Mouse (Mus musculus) urinary bladder, postnatal 25 days (tissue): Measurements from ENCODE around the gene Ttc25.
A peak's percentile ranks its signal among the peaks of the same experiment; 100 is the strongest.
"Not testable (repeated sequence)": the region's sequence is repeated elsewhere in the genome, so short reads cannot be mapped to it uniquely, and the experiment has no call there.

Experiments
- DNase-seq: peaks from one replicate; pipeline ENCODE4 v3.0.0; 2022; ENCODE audit warnings: low spot score

Gene Ttc25

DNA sequence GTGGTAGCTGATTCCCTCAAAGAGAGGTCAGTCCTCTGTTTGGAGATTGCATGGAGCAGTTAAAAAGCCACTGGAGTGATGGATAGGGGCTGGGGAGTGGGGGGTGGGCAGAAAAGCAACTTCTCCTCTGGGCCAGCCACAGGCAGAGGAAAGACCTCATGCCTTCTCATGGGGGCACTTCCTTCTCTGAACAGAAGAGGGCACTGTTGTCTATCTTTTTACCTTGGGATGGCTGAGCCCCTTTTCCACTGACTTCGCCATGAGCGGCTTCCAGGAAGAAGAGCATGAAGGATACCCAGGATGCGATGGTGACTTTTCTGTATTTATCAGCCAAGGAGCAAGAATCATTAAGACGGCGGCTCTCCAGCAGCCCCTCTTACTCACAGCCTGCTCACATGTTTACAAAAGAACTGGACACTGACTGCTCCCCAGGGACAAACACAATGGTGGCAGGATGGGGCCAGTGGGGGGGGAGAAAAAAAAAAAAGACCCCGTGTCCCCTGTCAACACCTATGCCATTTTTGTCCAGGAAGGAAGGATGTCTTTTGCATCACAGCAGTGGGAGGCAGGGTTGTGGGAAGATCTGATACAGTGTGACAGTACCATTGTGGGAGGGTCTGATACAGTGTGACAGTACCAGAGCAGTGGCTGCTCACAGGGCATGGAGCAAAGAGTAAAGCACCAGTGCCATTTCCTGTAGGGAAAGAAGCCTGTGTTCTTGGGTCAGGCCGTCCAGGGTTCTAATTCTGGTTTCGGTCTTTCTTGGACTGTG, 25.2 kb downstream of the Ttc25 start:
- peak; percentile 63 for DNase-seq

DNA sequence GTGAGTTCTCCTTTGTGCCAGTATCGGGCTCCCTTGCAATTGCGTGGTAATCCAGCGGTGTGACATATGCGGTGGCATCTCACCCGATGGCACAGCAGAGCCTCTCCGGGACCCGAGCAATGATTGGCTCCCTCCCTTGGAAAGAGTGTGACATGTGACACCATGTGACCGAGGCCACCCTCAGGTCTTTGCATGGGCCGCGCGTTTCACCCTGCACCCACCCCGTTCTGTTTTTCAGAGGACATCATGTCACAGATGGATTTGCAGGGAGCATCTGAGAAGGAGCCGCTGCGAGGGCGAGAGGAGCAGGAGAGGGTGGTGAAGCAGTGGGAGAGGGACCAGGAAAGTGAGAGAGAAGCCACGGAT, 25.8 kb downstream of the Ttc25 start:
- no peak for DNase-seq

DNA sequence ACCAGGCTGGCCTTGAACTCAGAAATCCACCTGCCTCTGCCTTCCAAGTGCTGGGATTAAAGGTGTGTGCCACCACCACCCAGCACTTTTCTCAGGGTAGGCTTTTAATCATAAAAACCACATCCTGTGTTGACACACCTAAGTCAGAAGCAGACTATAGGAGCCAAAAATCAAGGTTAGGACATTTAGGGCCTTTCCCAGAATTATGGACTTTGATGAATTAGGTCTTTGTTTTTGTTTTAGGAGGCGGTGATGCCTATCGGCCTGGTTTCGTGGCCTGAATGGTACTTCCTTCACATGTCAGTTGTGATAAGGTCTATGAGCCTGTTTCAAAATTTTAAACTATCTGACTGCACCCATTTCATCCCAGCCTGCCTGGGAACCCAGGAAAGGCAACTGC, 28.8 kb downstream of the Ttc25 start:
- no peak for DNase-seq

DNA sequence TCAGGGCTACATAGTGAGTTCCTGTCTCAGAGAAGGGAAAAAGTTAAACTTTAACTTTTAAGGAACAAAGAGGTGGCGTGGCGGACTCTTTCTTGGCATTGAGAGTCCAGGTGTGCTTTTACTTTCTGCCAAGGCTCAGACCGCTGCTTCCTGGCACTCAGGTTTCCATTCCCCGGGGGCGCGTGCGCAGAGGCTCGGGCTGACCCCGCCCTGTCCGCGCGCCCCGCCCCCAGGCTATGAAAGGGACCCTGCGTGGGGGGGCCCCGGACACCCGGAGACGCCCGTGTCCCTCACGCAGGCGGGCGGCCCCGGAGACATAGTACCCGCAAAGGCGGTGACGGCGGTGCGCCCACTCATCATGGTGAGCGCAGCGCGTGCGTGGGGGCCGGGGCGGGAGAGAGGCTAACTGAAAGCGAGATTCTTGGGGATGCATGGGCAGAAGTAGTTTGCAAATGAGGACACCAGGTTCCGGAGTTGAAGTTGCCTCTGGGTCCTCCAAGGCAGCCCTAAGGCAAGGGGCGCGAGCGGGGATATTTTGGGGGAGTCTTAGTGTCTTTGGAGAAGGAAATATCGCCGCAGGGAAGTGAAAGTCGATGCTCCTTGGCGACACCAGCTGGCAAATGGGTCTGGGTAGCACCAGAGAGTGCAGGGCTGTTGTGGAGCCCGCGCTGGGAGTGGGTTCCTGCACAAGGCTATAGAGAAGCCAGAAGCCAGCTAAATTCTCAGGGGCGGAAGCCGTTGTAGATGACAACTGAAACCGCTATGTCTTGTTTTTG, 29.5 kb downstream of the Ttc25 start, which contains the start of gene Cnp:
Gene Cnp, plus strand, starts transcription at position 197 of the 776 bp plus-strand sequence.
- peak; percentile 71 for DNase-seq

DNA sequence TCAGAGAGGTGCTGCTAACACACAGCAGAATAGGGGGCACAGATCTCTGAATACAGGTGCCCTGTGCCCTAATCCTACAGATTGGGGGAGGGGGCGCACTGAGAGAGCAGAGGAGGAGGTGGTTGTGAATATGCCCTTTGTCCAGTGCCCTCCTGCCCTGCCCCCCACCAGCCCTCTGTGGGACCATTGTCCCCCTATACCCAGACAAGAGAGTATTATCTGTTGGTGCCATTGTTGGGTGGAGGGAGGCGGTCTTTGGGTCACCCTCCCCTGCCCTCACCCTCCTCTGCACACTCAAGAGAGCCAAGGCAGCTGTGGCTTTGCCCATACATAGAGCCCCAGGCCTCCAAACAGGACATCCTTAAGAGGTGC, 30.1 kb downstream of the Ttc25 start:
- DNase-seq: no peak

DNA sequence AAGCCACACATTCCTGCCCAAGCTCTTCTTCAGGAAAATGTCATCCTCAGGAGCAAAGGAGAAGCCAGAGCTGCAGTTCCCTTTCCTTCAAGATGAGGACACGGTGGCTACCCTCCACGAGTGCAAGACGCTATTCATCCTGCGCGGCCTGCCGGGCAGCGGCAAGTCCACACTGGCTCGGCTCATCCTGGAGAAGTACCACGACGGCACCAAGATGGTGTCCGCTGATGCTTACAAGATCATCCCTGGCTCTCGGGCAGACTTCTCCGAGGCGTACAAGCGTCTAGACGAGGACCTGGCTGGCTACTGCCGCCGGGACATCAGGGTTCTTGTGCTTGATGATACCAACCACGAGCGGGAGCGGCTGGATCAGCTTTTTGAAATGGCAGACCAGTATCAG, 30.8 kb downstream of the Ttc25 start:
- no peak for DNase-seq

DNA sequence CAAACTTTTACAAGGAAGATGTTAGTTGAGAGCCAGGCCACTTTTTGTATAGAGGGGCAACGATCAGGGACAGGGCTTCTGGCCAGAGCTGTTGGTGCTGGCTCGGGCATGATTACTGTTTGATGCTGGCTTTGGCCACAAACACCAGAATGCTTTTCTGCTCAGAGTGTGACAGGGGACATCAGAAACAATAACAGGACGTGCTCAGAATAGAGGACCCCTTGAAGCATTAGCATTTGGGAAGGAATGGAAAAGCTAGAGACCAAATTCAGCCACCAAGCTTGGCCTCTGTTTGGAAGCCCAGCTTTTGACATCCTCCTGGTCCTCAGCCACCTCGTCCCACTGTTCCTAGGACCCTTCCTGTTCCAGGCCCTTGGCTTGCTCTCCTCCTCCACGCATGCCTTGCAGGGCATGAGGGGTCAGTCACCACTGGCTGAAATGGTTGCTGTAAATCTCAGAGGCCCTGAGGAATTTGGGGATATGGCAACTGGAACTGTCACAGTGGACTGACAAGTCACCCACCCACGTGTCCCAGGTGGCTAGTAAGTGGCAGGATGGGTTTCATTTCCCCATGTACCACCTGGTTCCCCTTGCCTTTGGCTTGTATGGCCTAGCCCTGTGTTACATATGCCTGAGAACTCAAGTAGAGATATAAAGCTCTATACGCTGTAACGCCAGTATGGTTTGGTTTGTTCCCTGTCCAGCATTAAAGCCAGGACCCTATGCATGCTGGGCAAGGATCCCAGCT, 32.6 kb downstream of the Ttc25 start:
- no peak for DNase-seq

DNA sequence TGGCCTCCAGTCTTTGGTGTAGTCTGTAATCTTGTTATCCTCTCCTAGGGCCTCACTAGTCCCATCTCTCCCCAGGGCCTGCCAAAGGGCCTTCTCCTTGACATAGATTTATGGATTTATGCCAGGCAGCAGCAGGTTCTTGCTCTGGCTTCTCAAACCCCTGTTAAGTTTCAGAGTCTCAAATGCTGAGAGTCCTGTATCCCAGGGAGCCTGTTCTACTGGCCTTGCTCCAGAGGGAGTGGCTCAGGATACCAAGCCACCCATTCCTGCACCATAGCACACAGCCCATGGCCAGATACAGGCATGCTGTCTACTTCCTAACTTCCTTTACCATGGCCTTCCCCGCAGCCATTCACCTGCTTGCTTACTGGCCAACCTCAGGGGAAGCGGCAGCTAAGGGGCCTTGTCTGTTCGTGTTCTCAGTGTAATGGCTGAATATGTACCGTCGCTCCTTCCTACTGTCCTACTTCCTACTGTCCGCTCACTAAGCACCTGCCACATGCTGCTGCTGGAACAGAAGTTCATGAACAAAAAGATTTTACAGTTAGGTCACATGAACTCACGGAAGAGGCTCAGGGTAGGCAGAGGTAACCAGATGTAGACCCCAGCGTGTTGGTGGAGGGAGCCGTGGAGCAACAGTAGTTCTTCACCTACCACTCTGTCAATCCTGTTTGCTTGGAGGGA, 33.9 kb downstream of the Ttc25 start:
- no peak for DNase-seq

DNA sequence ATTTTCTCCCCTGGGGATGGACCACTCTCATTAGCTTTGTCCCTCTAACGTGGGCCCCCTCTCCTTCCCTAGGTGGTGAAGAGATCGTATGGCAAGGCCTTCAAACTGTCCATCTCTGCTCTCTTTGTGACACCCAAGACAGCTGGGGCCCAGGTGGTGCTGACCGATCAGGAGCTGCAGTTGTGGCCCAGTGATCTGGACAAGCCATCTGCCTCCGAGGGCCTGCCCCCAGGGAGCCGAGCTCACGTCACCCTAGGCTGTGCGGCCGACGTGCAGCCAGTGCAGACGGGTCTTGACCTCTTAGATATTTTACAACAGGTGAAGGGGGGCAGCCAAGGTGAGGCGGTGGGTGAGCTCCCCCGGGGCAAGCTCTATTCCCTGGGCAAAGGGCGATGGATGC, 34.9 kb downstream of the Ttc25 start:
- DNase-seq: no peak

DNA sequence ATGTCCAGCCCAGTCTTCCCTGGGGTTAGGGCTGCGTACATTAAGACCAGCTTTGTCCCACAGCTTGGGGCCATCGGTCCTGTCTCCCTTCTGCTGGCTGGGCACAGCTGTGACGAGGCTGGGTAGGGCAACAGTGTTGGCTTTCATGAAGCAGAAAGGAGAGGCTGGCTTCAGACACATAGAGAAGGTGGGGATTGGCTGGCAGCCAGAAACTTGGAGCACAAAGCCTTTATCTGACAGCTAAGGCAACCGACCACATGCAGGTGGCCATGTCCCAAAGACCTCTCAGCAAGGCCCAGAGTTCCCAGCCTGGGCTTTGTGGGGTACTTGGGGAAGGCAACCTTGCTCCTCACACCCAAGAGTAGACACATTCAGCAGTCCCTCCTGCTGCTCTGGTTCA, 36.3 kb downstream of the Ttc25 start:
- no peak for DNase-seq

DNA sequence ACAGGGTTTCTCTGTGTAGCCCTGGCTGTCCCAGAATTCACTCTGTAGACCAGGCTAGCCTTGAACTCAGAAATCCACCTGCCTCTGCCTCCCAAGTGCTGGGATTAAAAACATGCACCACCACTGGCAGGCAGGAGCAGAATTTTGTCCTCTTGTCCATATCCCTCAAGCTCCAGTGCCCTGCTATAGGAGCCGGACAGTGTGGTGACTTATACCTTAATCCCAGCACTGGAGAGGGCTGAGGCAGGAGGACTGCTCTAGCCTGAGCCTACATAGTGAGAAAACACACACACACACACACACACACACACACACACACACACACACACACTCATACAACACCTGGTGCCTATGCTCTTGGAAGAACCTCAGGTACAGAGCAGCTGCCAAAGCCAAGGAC, 37.0 kb downstream of the Ttc25 start:
- DNase-seq: not testable (repeated sequence)

DNA sequence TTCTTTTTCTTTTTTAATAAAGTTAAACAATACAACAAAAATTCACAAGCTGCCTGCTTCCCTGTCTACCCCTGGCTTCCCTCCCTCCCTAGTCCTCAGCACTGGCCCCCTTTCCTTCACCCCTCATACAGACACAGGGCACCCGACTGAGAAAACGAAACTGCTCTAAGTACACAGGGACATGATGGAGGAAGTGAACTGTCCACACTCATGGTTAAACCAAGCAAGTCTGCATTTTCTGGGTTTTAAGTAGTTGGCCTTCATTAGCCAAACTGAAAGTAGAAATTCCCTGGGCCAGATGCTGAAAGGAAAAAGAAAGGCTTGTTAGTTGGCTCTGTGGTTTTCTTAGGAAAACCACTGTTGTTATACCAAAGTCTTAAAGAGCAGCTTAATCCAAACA, 37.4 kb downstream of the Ttc25 start:
- DNase-seq: no peak

DNA sequence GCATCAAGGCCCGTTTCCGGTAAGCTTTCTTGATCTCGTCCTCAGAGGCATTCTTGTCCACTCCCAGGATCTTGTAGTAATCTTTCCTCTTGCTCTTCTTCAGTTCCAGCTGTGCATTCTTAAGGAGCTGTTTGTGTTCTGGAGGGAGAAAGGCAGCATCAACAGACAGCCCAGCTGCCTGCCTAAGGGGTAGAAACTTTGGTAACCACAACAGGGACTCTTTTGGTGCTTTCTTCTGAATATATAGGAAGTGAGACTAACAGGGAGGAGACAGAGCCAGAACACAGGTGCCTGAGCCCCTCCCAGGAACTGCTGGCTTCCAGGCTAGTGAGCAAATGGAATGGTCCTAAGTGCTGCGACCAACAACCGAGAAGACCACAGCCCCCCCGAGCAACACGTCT, 39.2 kb downstream of the Ttc25 start:
- DNase-seq: no peak

DNA sequence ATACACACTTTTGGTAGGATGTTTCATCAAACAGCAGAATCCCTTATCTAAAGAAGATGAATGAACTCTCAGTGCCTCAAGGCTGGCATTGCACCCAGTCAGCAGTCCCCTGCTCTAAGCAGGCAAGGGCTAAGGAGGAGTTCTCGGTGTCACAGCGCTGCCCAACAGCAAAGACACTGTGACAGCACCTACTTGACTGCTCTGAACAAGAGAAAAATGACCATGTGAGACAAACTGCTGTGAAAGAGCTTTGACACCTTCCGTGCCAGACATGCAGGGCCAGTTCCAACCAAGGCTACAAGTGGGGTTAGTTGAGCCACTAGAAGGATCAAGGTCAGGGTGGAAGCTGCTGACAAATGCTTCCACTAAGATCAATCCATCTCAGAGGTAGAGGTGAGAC, 39.7 kb downstream of the Ttc25 start:
- DNase-seq: no peak

DNA sequence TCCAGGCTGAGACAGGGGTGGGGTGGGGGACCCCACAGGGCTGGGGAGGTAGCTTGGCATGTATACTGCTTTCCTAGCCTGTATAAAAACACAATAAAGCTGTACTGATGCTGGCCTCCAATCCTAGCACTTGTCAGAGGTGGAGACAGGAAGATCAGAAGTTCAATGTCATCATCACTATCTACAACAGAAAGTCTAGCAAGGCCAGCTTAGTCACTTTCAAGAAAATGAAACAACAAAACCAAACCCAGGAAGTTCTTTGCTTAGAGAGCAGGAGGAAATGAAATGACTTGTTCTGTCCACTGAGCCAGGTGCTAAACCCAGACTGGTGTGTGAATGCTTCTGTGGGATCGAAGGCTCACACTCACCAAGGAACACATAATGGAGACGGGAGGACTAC, 43.1 kb downstream of the Ttc25 start:
- no peak for DNase-seq

DNA sequence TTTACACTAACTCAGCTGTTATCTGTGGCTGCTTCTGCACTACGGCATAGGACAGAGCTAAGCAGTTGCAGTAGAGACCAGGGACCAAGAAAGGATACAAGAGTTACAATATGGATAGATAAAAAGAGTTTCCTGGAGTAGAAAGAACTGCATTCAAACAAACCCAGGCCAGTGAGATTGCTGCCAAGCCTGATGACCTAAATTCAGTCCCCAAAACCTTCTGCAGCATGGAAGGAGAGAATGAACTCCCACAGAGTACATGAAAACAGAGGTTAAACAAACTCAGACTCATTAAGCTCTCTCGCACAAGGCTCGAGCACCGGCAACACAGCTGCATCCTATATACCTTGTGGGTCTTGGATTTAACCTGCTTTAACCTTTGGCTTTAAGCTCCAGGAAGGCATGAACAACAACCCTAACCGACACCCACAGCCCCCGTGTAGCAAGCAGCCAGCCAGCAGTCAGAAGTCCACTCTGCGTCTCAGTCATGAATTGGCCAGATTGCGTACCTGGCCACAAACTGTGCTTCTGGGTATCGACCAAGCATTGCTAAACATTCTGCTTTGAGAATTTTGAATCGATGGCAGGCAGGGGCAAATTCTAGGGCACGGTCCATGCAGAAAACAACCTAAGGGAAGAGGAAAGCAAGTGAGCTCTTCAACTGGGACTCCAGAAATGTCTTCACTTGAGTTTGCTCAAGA, 47.1 kb downstream of the Ttc25 start:
- no peak for DNase-seq

DNA sequence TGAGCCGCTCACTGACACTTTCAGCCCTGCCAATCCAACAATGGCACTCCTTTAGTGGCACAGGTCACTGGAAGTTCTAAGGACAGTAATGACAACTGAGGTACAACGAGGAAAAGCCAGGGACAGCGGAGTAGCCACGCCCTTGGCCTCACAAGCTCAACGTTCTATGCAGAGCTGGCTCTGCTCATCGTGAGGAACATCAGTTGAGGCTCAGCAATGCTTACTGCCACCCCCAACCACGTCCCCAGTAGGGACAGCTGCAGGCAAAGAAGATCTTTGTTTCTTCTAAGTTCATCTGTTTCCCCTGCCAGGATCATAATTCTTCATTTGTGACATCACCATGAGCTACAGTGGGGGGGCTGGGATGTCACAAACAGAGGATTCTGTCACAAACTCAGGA, 49.2 kb downstream of the Ttc25 start:
- DNase-seq: no peak

DNA sequence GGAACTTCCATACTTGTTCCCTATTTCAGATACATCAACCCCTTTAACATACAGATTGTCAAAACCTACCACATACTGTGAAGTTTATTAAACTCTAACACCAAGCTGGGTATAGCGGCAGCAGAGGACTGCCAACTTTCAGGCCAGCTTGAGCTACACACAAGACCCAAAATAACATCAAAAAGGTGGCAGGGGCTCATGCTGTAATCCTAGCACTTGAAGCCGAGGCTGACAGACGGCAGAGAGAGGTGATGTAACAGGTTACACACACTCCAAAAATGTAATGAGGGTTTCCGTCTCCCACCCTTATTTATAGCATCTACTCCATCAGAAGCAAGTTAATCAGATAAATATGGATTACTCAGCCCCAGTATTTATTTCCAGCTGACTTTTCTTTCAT, 50.1 kb downstream of the Ttc25 start:
- DNase-seq: no peak

DNA sequence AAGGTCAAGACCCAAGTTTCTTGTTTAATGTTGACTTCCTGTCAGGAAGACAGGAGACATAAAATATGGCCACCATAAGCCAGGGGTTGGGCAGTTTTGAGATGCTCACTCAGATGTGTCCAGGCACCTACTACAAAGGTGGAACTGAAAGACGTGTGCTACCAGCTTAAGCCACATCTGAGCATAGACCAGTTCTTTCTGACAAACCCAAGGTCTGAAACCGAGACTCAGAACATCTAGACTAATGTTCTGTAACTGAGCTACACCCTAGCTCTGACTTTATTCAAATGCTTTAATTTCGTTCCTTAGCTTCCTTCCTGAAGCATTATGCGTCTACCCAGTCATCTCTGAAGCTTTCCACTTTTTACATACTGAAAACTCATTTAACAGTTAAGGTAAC, 52.7 kb downstream of the Ttc25 start:
- no peak for DNase-seq

DNA sequence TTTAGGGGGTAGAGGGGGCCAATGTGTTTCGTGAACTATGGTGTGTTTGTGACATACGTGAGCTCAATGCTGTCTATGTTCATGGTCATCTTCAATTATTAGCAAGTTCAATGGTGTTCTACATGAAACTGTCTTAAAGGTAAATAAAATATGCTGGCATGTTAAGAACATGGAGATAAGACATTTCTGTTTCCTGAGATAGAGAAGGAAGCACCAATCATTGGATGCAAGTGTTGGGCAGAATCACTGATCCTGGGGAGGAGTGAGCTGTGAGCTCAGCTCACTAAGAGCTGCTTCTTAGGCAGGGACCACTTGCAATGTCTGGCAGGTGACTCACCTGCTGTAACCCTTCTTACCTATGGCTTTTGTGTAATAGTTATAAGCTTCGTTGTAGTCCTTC, 56.0 kb downstream of the Ttc25 start:
- no peak for DNase-seq

DNA sequence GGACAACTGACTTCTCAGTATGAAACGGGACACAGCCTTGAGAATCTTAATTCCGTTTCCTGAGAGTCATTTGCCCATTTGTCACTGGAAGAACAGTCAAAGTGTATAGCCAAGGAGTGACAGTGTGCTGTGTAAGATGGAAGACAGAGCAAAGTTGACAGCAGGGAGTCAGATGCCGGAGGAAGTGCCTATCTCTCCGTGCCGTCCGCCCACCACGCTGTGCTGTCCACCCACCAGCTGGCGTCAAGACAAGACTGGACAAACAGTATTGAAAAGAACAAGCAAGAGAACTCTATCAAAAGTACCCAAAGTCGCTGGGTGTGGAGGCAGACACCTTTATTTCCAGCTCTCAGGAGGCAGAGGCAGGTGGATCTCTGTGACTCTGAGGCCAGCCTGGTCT, 57.7 kb downstream of the Ttc25 start:
- DNase-seq: no peak

DNA sequence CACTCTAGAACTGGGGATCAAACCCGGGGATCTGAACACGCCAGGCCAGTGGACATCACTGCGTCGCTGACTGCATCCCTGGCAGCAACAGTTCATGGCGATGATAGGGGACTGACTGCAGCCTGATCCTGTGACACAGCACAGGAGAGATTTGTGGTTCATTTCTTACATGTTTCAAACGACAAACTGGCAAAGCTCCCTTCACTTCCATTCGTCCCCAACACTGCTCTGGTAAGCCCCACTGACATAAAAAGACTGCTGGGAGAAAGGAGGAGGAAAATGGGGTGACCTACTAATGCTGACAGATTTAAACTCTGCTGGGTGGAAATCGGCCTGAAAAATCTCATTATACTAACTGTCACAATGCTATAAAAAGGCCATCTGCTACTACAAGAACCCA, 58.4 kb downstream of the Ttc25 start:
- DNase-seq: no peak
